Mouse (Mus musculus) spleen, postnatal 10 days (tissue): ENCODE results near the gene Tmem202.

Experiments
- DNase-seq, 2 experiments: peaks; one replicate each; pipeline ENCODE4 v3.0.0; 2021 to 2022; ENCODE audit warnings: low spot score in 2 of 2

Tmem202 gene

GRCm38 (mm10) chr9:59533422-59533821 is 6.2 kb downstream of the Tmem202 start:
- no peak for DNase-seq

- DNase-seq = no peak
Measured at GRCm38 (mm10) chr9:59531645-59532044, 8.0 kb downstream of the Tmem202 start.

- no peak for DNase-seq
Measured at GRCm38 (mm10) chr9:59528274-59528673, 11.4 kb downstream of the Tmem202 start.

- no peak for DNase-seq
Measured at GRCm38 (mm10) chr9:59527580-59527979, 12.1 kb downstream of the Tmem202 start.

GRCm38 (mm10) chr9:59526727-59527126 is 12.9 kb downstream of the Tmem202 start:
- DNase-seq = no peak

- no peak for DNase-seq
Measured at GRCm38 (mm10) chr9:59522906-59523305, 16.7 kb downstream of the Tmem202 start.

- DNase-seq = no peak
Measured at GRCm38 (mm10) chr9:59519396-59519795, 20.3 kb downstream of the Tmem202 start.

GRCm38 (mm10) chr9:59518976-59519375 is 20.7 kb downstream of the Tmem202 start:
- DNase-seq = no peak

- peak in 1 of 2 experiments; percentile 16 for DNase-seq
Measured at GRCm38 (mm10) chr9:59517127-59517526, 22.5 kb downstream of the Tmem202 start.

GRCm38 (mm10) chr9:59515069-59515468 is 24.6 kb downstream of the Tmem202 start:
- DNase-seq = no peak

GRCm38 (mm10) chr9:59512381-59512780 is 27.3 kb downstream of the Tmem202 start:
- DNase-seq = no peak

GRCm38 (mm10) chr9:59508146-59508545 is 31.5 kb downstream of the Tmem202 start:
- DNase-seq = no peak

GRCm38 (mm10) chr9:59487331-59487730 is 52.3 kb downstream of the Tmem202 start:
- DNase-seq = no peak

GRCm38 (mm10) chr9:59486549-59487065 is 53.0 kb downstream of the Tmem202 start, which contains the start of gene Arih1:
Gene Arih1 (minus strand): TSS chr9:59486618.
- DNase-seq = peak; percentile 99

GRCm38 (mm10) chr9:59486076-59486518 is 53.5 kb downstream of the Tmem202 start:
- peak; percentile 78 to 91 for DNase-seq

GRCm38 (mm10) chr9:59485511-59486075 is 54.1 kb downstream of the Tmem202 start:
- DNase-seq = peak; percentile 80

- DNase-seq = peak in 1 of 2 experiments; percentile 16
Measured at GRCm38 (mm10) chr9:59484760-59485159, 54.9 kb downstream of the Tmem202 start.

GRCm38 (mm10) chr9:59482419-59482818 is 57.2 kb downstream of the Tmem202 start:
- DNase-seq = peak; percentile 32 to 78

- DNase-seq = no peak
Measured at GRCm38 (mm10) chr9:59476617-59477016, 63.0 kb downstream of the Tmem202 start.

- no peak for DNase-seq
Measured at GRCm38 (mm10) chr9:59474838-59475237, 64.8 kb downstream of the Tmem202 start.

GRCm38 (mm10) chr9:59473171-59473570 is 66.5 kb downstream of the Tmem202 start:
- DNase-seq = no peak

- DNase-seq = no peak
Measured at GRCm38 (mm10) chr9:59469446-59469845, 70.2 kb downstream of the Tmem202 start.
